Mouse (Mus musculus) kidney, adult 2 months (tissue): ENCODE measurements around the gene B3gnt2.

Experiments
- CTCF ChIP-seq: fragments of 200-500 bp; conservative IDR thresholded peaks from 2 replicates; pipeline ENCODE4 v1.5.1; 2011; ENCODE audit warnings: low read depth, mild to moderate bottlenecking, control low read depth, low read length, moderate library complexity, mixed read lengths; ENCODE audit not compliant: insufficient read depth, insufficient read length
- POLR2A ChIP-seq: fragments of 200-500 bp; IDR thresholded peaks from one replicate; pipeline ENCODE4 v1.6.1; 2011; ENCODE audit warnings: low read depth, low read length, control low read depth

GRCm38 (mm10) chr11:22815877-22816276, 44.9 kb downstream of the B3gnt2 start:
- TF ChIP-seq POLR2A (no peak), CTCF (no peak)
